Mouse (Mus musculus): ENCODE measurements around the gene Pcca.

- TF ChIP-seq CHD2 (IDR thresholded peaks at IDR 0.05; ENCODE audit: low read depth, low read length) (no peak), HCFC1 (IDR thresholded peaks at IDR 0.05; ENCODE audit: borderline replicate concordance, insufficient read depth, low read length) (no peak)
Observed at GRCm38 (mm10) chr14:122835487-122836190, 301.5 kb downstream of the Pcca start.

Data from ES-E14 (cell line).